Mouse (Mus musculus): ENCODE results near the gene I830077J02Rik. TPM values are rescaled to one million over a fixed set of nuclear protein-coding genes. Genes with fewer than 3 reads are reported as not detected.

The I830077J02Rik gene
- polyA plus RNA-seq, 1 experiment from 2014 or later: 1.6 TPM

- 28% methylated on average over 5 of the region's 5 CpGs for WGBS
- peaks cover 24% of the 10 kb centered on the region for H3K36me3 ChIP-seq (ENCODE audit: control insufficient read depth, insufficient read depth)
- peak overlapping the region; percentile 94 for H3K27ac ChIP-seq (ENCODE audit: low read length)
Measured at GRCm38 (mm10) chr3:105958204-105958603, 25.7 kb upstream of the I830077J02Rik start.

GRCm38 (mm10) chr3:105957235-105957634 lies 24.8 kb upstream of the I830077J02Rik start:
- no peak overlapping the region for H3K27ac ChIP-seq (ENCODE audit: low read length)

More at GRCm38 (mm10) chr3:105958204-105958603, 25.7 kb upstream of the I830077J02Rik start:
- ATAC-seq (replicated peaks; ENCODE audit: extremely low read depth, insufficient read depth, low FRiP score): no peak
- Histone ChIP-seq H3K9me3 (replicated peaks; ENCODE audit: control insufficient read depth, low read length) (no peaks in the 10 kb centered on the region), H3K4me2 (ENCODE audit: low read depth, low read length) (peak overlapping the region; percentile 73), H3K27me3 (ENCODE audit: control insufficient read depth, insufficient read depth, low read length) (no peaks in the 10 kb centered on the region), H3K9ac (ENCODE audit: low read length) (peak overlapping the region; percentile 96), H3K4me3 (ENCODE audit: low read length) (peak overlapping the region; percentile 95), H3K4me1 (ENCODE audit: control insufficient read depth, insufficient read depth, low read length) (peaks cover 26% of the 10 kb centered on the region)

GRCm38 (mm10) chr3:105951348-105951747 lies 18.9 kb upstream of the I830077J02Rik start:
- H3K9me3 ChIP-seq (replicated peaks; ENCODE audit: control insufficient read depth, low read length): no peaks in the 10 kb centered on the region
- H3K4me1 ChIP-seq (ENCODE audit: control insufficient read depth, insufficient read depth, low read length): peaks cover 6% of the 10 kb centered on the region
- no peak overlapping the region for H3K4me3 ChIP-seq (ENCODE audit: low read length)
- H3K36me3 ChIP-seq (ENCODE audit: control insufficient read depth, insufficient read depth): peaks cover 54% of the 10 kb centered on the region
- H3K9ac ChIP-seq (ENCODE audit: low read length): no peak overlapping the region
- WGBS: 90% methylated on average over 7 of the region's 7 CpGs
- H3K27ac ChIP-seq (ENCODE audit: low read length): no peak overlapping the region
- ATAC-seq (replicated peaks; ENCODE audit: extremely low read depth, insufficient read depth, low FRiP score): no peak
- H3K4me2 ChIP-seq (ENCODE audit: low read depth, low read length): no peak overlapping the region
- no peaks in the 10 kb centered on the region for H3K27me3 ChIP-seq (ENCODE audit: control insufficient read depth, insufficient read depth, low read length)

More at GRCm38 (mm10) chr3:105957235-105957634, 24.8 kb upstream of the I830077J02Rik start:
- Histone ChIP-seq H3K9me3 (replicated peaks; ENCODE audit: control insufficient read depth, low read length) (no peaks in the 10 kb centered on the region), H3K36me3 (ENCODE audit: control insufficient read depth, insufficient read depth) (peaks cover 25% of the 10 kb centered on the region), H3K4me3 (ENCODE audit: low read length) (peak overlapping the region; percentile 95), H3K9ac (ENCODE audit: low read length) (peak overlapping the region; percentile 96), H3K4me1 (ENCODE audit: control insufficient read depth, insufficient read depth, low read length) (peaks cover 26% of the 10 kb centered on the region), H3K4me2 (ENCODE audit: low read depth, low read length) (peak overlapping the region; percentile 73), H3K27me3 (ENCODE audit: control insufficient read depth, insufficient read depth, low read length) (no peaks in the 10 kb centered on the region)
- 88% methylated on average over 1 of the region's 1 CpGs for WGBS
- no peak for ATAC-seq (replicated peaks; ENCODE audit: extremely low read depth, insufficient read depth, low FRiP score)

- peaks cover 14% of the 10 kb centered on the region for H3K4me1 ChIP-seq (ENCODE audit: control insufficient read depth, insufficient read depth, low read length)
- H3K36me3 ChIP-seq (ENCODE audit: control insufficient read depth, insufficient read depth): peaks cover 9% of the 10 kb centered on the region
- H3K4me2 ChIP-seq (ENCODE audit: low read depth, low read length): no peak overlapping the region
- H3K9me3 ChIP-seq (replicated peaks; ENCODE audit: control insufficient read depth, low read length): no peaks in the 10 kb centered on the region
- no peak for ATAC-seq (replicated peaks; ENCODE audit: extremely low read depth, insufficient read depth, low FRiP score)
- no peak overlapping the region for H3K4me3 ChIP-seq (ENCODE audit: low read length)
- H3K27ac ChIP-seq (ENCODE audit: low read length): no peak overlapping the region
- H3K27me3 ChIP-seq (ENCODE audit: control insufficient read depth, insufficient read depth, low read length): no peaks in the 10 kb centered on the region
- 70% methylated on average over 4 of the region's 4 CpGs for WGBS
- H3K9ac ChIP-seq (ENCODE audit: low read length): no peak overlapping the region
Measured at GRCm38 (mm10) chr3:105936111-105936510, 3.6 kb upstream of the I830077J02Rik start.

- Histone ChIP-seq H3K36me3 (ENCODE audit: control insufficient read depth, insufficient read depth) (peaks cover 4% of the 10 kb centered on the region), H3K4me2 (ENCODE audit: low read depth, low read length) (peak overlapping the region; percentile 16; the same call in 1 of the 2 replicates), H3K4me1 (ENCODE audit: control insufficient read depth, insufficient read depth, low read length) (peaks cover 14% of the 10 kb centered on the region), H3K9ac (ENCODE audit: low read length) (no peak overlapping the region), H3K9me3 (replicated peaks; ENCODE audit: control insufficient read depth, low read length) (no peaks in the 10 kb centered on the region), H3K27me3 (ENCODE audit: control insufficient read depth, insufficient read depth, low read length) (no peaks in the 10 kb centered on the region), H3K27ac (ENCODE audit: low read length) (peak overlapping the region; percentile 66), H3K4me3 (ENCODE audit: low read length) (no peak overlapping the region)
- peak; percentile 74; the same call in 1 of the 2 replicates for ATAC-seq (replicated peaks; ENCODE audit: extremely low read depth, insufficient read depth, low FRiP score)
- 27% methylated on average over 5 of the region's 5 CpGs for WGBS
Measured at GRCm38 (mm10) chr3:105935033-105935432, 2.6 kb upstream of the I830077J02Rik start.

- H3K4me1 ChIP-seq (ENCODE audit: control insufficient read depth, insufficient read depth, low read length): peaks cover 14% of the 10 kb centered on the region
- ATAC-seq (replicated peaks; ENCODE audit: extremely low read depth, insufficient read depth, low FRiP score): no peak
- H3K4me3 ChIP-seq (ENCODE audit: low read length): no peak overlapping the region
- no peak overlapping the region for H3K9ac ChIP-seq (ENCODE audit: low read length)
- H3K9me3 ChIP-seq (replicated peaks; ENCODE audit: control insufficient read depth, low read length): no peaks in the 10 kb centered on the region
- H3K36me3 ChIP-seq (ENCODE audit: control insufficient read depth, insufficient read depth): peaks cover 4% of the 10 kb centered on the region
- 87% methylated on average over 6 of the region's 6 CpGs for WGBS
- H3K27ac ChIP-seq (ENCODE audit: low read length): no peak overlapping the region
- H3K27me3 ChIP-seq (ENCODE audit: control insufficient read depth, insufficient read depth, low read length): no peaks in the 10 kb centered on the region
- no peak overlapping the region for H3K4me2 ChIP-seq (ENCODE audit: low read depth, low read length)
Measured at GRCm38 (mm10) chr3:105933926-105934325, 1.5 kb upstream of the I830077J02Rik start.

GRCm38 (mm10) chr3:105931095-105931494 lies 1.4 kb downstream of the I830077J02Rik start:
- 76% methylated on average over 2 of the region's 2 CpGs for WGBS
- H3K27me3 ChIP-seq (ENCODE audit: control insufficient read depth, insufficient read depth, low read length): no peaks in the 10 kb centered on the region
- no peak overlapping the region for H3K4me3 ChIP-seq (ENCODE audit: low read length)
- no peaks in the 10 kb centered on the region for H3K36me3 ChIP-seq (ENCODE audit: control insufficient read depth, insufficient read depth)
- H3K4me1 ChIP-seq (ENCODE audit: control insufficient read depth, insufficient read depth, low read length): peaks cover 14% of the 10 kb centered on the region
- no peak overlapping the region for H3K4me2 ChIP-seq (ENCODE audit: low read depth, low read length)
- H3K9ac ChIP-seq (ENCODE audit: low read length): no peak overlapping the region
- H3K9me3 ChIP-seq (replicated peaks; ENCODE audit: control insufficient read depth, low read length): no peaks in the 10 kb centered on the region
- ATAC-seq (replicated peaks; ENCODE audit: extremely low read depth, insufficient read depth, low FRiP score): no peak
- no peak overlapping the region for H3K27ac ChIP-seq (ENCODE audit: low read length)

- no peak overlapping the region for H3K4me2 ChIP-seq (ENCODE audit: low read depth, low read length)
- no peak overlapping the region for H3K9ac ChIP-seq (ENCODE audit: low read length)
- no peaks in the 10 kb centered on the region for H3K9me3 ChIP-seq (replicated peaks; ENCODE audit: control insufficient read depth, low read length)
- ATAC-seq (replicated peaks; ENCODE audit: extremely low read depth, insufficient read depth, low FRiP score): peak; percentile 30; the same call in 1 of the 2 replicates
- H3K4me3 ChIP-seq (ENCODE audit: low read length): no peak overlapping the region
- H3K27me3 ChIP-seq (ENCODE audit: control insufficient read depth, insufficient read depth, low read length): no peaks in the 10 kb centered on the region
- H3K27ac ChIP-seq (ENCODE audit: low read length): no peak overlapping the region
- WGBS: 71% methylated on average over 7 of the region's 7 CpGs
- H3K4me1 ChIP-seq (ENCODE audit: control insufficient read depth, insufficient read depth, low read length): peaks cover 8% of the 10 kb centered on the region
- H3K36me3 ChIP-seq (ENCODE audit: control insufficient read depth, insufficient read depth): no peaks in the 10 kb centered on the region
Measured at GRCm38 (mm10) chr3:105929821-105930220, 2.6 kb downstream of the I830077J02Rik start.

GRCm38 (mm10) chr3:105928781-105929180 lies 3.7 kb downstream of the I830077J02Rik start:
- H3K4me2 ChIP-seq (ENCODE audit: low read depth, low read length): no peak overlapping the region
- WGBS: 80% methylated on average over 6 of the region's 6 CpGs
- no peak for ATAC-seq (replicated peaks; ENCODE audit: extremely low read depth, insufficient read depth, low FRiP score)
- H3K27ac ChIP-seq (ENCODE audit: low read length): no peak overlapping the region
- H3K27me3 ChIP-seq (ENCODE audit: control insufficient read depth, insufficient read depth, low read length): no peaks in the 10 kb centered on the region
- H3K36me3 ChIP-seq (ENCODE audit: control insufficient read depth, insufficient read depth): no peaks in the 10 kb centered on the region
- no peak overlapping the region for H3K9ac ChIP-seq (ENCODE audit: low read length)
- H3K4me3 ChIP-seq (ENCODE audit: low read length): no peak overlapping the region
- H3K9me3 ChIP-seq (replicated peaks; ENCODE audit: control insufficient read depth, low read length): no peaks in the 10 kb centered on the region
- no peaks in the 10 kb centered on the region for H3K4me1 ChIP-seq (ENCODE audit: control insufficient read depth, insufficient read depth, low read length)
